Mouse (Mus musculus): ENCODE results near the gene Irx4. TPM values are rescaled to one million over a fixed set of nuclear protein-coding genes. Genes with fewer than 3 reads are reported as not detected.

The Irx4 gene
- total RNA-seq (2021), result not detected
- long read RNA-seq, experiment 1, result 0 reads
- long read RNA-seq, experiment 2, result 0 reads

GRCm38 (mm10) chr13:73260354-73261035 lies at the start of gene Irx4:
Irx4 (plus strand) TSS chr13:73260479.
- DNase-seq, result no peak

DNA sequence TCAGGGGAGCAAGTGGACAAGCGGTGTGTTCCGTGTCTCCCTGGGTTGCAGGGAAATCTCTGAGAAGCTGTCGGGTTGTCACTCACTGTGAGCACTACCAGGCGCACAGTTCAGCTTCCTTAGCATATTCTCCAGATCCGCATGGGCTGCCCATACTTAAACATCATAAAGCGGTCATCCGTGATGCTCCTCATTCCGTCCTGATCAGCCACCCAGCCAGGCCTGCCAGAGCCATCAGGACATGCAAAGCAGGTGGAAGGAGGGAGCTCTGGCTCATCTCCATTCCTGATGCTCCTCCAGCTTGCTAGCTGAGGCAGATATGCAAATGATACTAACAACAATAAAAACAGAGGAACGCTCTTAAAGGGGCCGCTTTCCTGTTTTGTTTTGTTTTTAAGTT lies 46.0 kb upstream of the Irx4 start:
- DNase-seq, result no peak

DNA sequence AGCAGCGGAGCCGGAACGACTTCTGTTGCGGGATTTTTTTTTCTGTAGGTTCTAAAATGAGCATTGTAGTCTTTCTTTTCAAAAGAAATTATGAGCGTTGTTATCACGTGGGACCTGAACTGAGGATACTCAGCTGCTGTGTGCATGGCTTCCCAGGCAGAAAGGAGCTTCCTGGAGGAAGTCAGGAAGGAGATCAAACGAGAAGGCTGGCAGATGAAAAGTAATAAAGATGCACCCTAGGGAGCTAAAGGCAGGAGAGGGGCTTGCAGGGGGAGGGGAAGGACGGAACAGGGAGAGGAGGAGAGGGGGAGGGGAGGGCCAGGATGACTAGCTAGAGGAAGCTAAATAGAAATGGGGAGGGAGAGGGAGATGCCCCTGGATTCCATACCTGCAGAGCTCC lies 23.8 kb upstream of the Irx4 start:
- DNase-seq, result no peak

- DNase-seq, result no peak
Measured at GRCm38 (mm10) chr13:73239191-73239746, 21.0 kb upstream of the Irx4 start.

DNA sequence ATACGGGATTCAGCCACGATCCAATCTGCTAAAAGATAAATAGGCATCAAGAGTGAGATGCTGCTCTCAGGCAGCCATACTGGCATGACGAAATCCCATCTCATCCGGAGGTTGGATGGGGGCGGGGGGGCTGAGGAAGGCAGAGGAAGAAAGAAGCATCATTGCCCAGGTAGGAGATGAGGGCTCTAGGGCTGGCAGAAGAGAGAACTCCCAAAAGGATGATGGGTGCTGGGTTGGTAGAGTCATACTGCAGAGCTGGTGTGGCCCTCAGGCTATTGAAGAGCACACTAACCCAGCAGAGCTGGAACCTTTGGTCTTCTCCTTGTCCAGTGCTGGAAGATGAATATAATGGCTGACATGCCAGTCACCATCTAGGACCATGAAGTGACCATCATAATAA lies 17.7 kb upstream of the Irx4 start:
- DNase-seq, result no peak

- no peak for DNase-seq
Measured at GRCm38 (mm10) chr13:73246961-73247360, 13.3 kb upstream of the Irx4 start.

DNA sequence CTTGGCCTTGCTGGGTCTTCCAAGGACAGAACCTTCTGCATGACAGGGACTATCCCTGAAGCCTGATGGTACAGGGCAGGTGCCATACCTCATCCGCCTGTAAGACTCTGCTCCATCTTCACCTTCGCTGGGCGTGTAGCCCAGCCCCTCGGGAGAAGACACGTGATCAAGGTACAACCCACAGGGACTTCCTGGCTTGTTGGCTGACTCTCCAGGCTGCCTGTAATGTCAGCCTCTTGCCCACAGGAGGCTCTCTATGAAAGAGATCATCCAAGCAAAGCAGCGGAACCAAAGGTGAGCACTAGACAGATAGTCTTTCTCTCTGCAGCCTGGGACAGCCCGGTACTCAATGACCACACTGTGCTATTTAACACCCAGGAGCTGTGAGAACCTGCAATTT lies 9.1 kb upstream of the Irx4 start:
- no peak for DNase-seq

- no peak for DNase-seq
Measured at GRCm38 (mm10) chr13:73252022-73252421, 8.3 kb upstream of the Irx4 start.

DNA sequence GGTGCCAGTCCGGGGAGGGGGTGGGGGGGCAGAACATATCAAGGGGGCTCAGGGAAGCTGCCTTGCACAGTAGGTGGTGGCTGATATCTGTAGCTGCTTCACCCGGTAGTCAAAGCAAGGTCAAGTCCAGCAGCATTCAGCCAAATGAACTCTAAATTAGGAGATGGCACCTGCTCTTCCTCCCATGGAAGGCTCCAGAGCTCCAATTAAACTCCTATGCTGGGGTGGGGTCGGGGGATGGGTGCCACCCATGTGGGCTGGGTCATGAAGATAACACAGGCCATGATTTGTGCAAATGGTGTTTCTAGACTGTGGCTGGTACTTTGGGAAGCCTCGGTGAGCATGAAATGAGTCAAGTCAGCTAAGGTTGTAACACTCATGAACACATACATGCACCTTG lies 1.9 kb upstream of the Irx4 start:
- DNase-seq, result no peak

- no peak for DNase-seq
Measured at GRCm38 (mm10) chr13:73259577-73260353, 514 bp upstream of the Irx4 start.

GRCm38 (mm10) chr13:73261036-73261730 lies 904 bp downstream of the Irx4 start:
- DNase-seq, result no peak

DNA sequence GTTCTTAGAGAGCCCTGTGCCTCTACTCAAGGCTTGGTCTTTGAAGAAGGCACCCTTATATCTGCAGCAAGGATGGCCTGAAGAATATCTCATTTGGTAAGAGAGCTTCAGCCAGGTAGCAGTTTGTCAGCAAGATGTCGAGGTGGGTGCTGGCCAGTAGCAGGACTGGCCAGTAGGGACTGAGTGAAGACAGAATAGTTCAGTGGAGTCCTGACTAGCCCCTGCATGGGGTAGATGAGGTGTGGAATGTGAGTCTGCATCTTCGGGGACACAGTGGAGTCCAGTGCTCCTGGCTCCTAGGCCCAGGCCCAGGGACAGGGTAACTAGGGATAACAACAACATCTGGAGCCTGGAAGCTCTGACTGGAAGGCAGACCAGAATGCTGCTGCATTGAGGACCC lies 1.6 kb downstream of the Irx4 start:
- DNase-seq, result no peak

DNA sequence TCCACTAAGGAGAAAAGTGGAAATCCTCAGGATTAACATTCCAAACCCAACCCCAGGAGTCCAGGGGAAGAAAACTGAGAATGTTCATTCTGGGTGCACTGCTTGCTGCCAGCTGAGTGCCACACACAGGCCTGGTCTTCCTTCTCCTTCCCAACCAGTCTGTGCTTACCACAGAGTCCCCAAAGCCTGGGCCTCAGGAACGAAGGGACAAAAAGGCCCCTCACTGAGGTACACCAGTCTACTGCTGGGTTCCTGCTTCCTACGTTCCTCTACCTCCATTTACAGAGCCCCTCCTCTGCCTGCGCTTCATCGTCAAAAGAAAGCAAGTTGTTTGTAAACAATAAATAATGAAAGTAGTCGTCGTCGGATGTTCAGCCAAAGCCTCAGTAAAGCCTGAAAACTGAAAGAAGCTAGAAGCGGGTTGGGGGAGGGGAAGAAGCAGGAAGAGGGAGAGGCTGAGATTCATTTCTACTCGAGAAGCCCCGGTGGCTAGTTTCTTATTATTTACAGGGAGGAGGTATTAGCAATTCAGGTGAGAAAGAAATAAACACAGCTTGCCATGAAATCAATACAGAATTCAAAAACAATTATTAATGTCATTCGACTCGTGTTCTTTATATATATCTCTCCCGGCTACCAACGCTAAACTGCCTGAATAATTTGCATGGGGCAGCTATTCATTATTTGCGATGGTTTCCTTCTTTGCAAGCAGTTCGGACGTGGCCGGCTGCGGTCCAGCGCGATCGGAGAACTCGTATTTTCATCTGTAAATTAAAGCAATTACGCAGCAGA lies 2.3 kb downstream of the Irx4 start:
- no peak for DNase-seq

DNA sequence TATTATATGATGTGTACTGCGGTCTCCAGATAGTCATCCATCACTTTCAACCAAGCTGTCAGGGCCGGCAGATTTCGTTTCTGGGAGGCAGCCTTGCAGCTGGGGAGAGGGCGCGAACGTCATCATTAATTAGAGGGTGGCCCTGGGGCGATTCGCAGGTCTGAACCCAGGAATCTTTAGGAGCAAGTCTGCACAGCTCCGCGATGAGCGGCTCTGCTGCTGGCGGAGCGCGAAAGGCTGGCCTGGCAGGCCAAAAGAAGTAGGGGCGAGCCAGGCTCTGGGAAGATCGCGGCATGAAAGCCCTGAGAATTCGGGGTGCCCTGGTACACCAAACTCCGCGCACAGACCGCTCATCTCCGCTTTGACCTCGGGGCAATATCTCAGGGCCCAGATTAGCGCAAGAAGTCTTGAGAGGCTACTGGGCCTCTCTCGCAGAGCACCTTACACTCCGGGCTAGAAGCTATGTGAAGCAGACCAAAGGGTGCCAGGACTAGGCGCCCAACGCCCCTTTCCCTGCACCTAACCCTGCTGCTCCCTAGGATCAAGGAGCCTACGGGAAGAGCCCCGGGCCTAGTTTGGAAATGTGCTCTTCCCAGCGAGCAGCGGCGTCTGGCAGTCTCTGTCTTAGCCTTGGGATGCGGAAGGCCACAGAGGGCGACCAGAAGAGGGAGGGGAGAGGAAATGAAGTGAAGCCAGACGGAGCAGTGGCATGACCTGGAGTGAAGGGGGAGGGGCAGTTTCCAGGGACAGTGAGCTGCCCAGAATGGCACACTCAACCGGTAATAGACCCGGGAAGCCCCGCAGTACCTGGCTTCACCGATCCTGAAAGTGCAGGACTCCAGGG lies 3.1 kb downstream of the Irx4 start:
- no peak for DNase-seq

DNA sequence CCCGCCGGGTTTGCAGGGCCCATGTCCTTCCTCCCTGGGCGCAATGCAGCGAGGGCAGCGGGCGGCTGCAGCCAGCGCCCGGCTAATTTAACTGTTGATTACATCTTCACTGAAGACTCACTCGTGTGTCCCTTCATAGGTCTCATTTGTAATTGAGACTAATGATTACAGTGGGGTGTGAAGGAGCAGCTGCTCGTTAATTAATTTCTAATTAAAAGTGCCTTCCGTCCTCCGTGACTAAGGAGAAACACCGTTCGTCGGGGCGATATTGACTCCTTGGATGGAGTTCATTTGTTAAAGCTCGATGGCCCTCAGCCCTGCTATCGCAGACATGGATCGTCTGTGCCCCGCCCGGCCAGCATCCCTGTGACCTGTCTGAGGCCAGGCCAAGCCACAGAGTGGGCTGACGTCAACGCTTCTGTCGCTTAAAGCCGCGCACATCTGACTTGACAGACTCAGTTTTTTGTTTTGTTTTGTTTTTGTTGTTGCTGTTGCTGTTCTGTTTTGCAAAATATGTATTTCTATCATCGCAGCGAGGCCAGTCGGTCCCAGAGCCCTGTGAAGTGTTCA lies 4.0 kb downstream of the Irx4 start:
- no peak for DNase-seq

- DNase-seq, result no peak
Measured at GRCm38 (mm10) chr13:73264831-73265230, 4.6 kb downstream of the Irx4 start.

- DNase-seq, result no peak
Measured at GRCm38 (mm10) chr13:73265442-73265841, 5.2 kb downstream of the Irx4 start.

DNA sequence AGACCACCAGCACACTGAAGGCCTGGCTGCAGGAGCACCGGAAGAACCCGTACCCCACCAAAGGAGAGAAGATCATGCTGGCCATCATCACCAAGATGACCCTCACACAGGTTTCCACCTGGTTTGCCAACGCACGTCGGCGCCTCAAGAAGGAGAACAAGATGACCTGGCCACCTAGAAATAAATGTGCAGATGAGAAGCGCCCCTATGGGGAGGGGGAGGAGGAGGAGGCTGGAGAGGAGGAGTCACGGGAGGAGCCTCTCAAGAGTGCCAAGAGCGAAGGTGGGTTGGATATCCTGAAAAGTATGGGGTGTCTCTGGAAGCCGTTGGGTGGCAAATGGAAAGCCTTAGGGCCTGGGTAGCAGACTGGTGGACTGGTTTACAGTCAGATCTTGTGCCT lies 7.3 kb downstream of the Irx4 start:
- no peak for DNase-seq

GRCm38 (mm10) chr13:73268702-73269101 lies 8.4 kb downstream of the Irx4 start:
- DNase-seq, result no peak

DNA sequence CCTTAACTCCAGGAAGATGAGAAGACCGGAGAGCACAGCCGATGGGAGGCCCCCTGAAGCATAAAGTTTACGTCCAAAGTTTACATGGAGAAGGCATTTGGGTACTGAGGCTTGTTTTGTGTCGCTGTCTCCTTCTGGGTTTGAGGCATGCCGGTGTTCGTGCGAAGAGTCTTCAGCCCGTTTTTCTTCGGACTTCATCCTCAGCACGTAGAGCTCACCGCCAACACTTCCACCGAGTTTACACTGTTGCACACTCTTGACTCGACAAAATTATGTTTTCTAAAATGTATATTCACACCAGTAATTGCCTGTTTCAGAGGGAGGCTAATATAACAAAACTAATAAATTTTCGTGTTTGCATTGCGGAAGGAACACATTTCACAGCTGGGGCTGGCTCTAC lies 9.0 kb downstream of the Irx4 start:
- DNase-seq, result no peak

GRCm38 (mm10) chr13:73269891-73270290 lies 9.6 kb downstream of the Irx4 start:
- DNase-seq, result no peak

Data from gastrocnemius, postnatal 10 days (tissue).